Mouse (Mus musculus) midbrain, embryonic 10.5 days (tissue): ENCODE measurements around the gene Alad. TPM values are rescaled to one million over a fixed set of nuclear protein-coding genes. Genes with fewer than 3 reads are reported as not detected.

ENCODE experiments used
- DNase-seq: peaks from one replicate; pipeline ENCODE4 v3.0.0-alpha.2; 2017; ENCODE audit warnings: low spot score
- H3K27ac ChIP-seq: fragments of 300-500 bp; sonication (generic); replicated peaks from 2 replicates; pipeline ENCODE4 v1.5.1; 2016; ENCODE audit warnings: mild to moderate bottlenecking
- H3K27me3 ChIP-seq: fragments of 300-500 bp; sonication (generic); 2 replicates; pipeline ENCODE4 v1.6.1; 2016; ENCODE audit warnings: low read depth, mild to moderate bottlenecking; ENCODE audit not compliant: poor library complexity, severe bottlenecking
- H3K36me3 ChIP-seq: fragments of 300-500 bp; sonication (generic); 2 replicates; pipeline ENCODE4 v1.6.1; 2016; ENCODE audit warnings: mild to moderate bottlenecking, moderate library complexity
- H3K4me1 ChIP-seq: fragments of 300-500 bp; sonication (generic); 2 replicates; pipeline ENCODE4 v1.6.1; 2016
- H3K4me3 ChIP-seq: fragments of 300-500 bp; sonication (generic); 2 replicates; pipeline ENCODE4 v1.5.1; 2016; ENCODE audit warnings: mild to moderate bottlenecking, moderate library complexity
- H3K9me3 ChIP-seq: fragments of 300-500 bp; sonication (generic); replicated peaks from 2 replicates; pipeline ENCODE4 v1.6.1; 2016; ENCODE audit warnings: mild to moderate bottlenecking
- WGBS: fragments of 180-500 bp; shearing (Covaris S2); methylation state at CpG from one replicate; pipeline ENCODE4 v1.1.7; 2016; 5-methylcytosine and 5-hydroxymethylcytosine counted together
- polyA plus RNA-seq: library from polyadenylated mRNA; unstranded; fragments of >200 nt; fragmentation: Nextera tagmentation; extraction: Ambion mirVana; gene quantifications from 2 replicates; pipeline ENCODE4 v1.2.1, GENCODE M21; 2016

Alad gene
- polyA plus RNA-seq, result 120 and 123 TPM in 2 replicates

GRCm38 (mm10) chr4:62519849-62520233 lies at the start of gene Alad:
Gene Alad (minus strand): TSS chr4:62519918.
- peak within 1 kb of the TSS; percentile 91 for H3K27ac ChIP-seq
- peaks cover 24% of the 10 kb centered on the region for H3K36me3 ChIP-seq
- H3K4me3 ChIP-seq, result peak within 1 kb of the TSS; percentile 82
- no peaks in the 10 kb centered on the region for H3K27me3 ChIP-seq
- peaks cover 59% of the 10 kb centered on the region for H3K4me1 ChIP-seq
- H3K9me3 ChIP-seq, result no peaks in the 10 kb centered on the region
- WGBS, result under 1% methylated on average over 37 of the region's 37 CpGs
- peak; percentile 90 for DNase-seq

GRCm38 (mm10) chr4:62568359-62568758 lies 48.6 kb upstream of the Alad start:
- Histone ChIP-seq H3K4me1 (no peaks in the 10 kb centered on the region), H3K4me3 (no peak overlapping the region), H3K27ac (no peak overlapping the region), H3K27me3 (no peaks in the 10 kb centered on the region), H3K36me3 (no peaks in the 10 kb centered on the region), H3K9me3 (no peaks in the 10 kb centered on the region)
- DNase-seq, result no peak
- WGBS, result 91% methylated on average over 1 of the region's 1 CpGs

GRCm38 (mm10) chr4:62567696-62568095 lies 48.0 kb upstream of the Alad start:
- Histone ChIP-seq H3K27ac (no peak overlapping the region), H3K27me3 (no peaks in the 10 kb centered on the region), H3K4me1 (no peaks in the 10 kb centered on the region), H3K9me3 (no peaks in the 10 kb centered on the region), H3K4me3 (no peak overlapping the region), H3K36me3 (no peaks in the 10 kb centered on the region)
- 90% methylated on average over 6 of the region's 6 CpGs for WGBS
- DNase-seq, result no peak

- Histone ChIP-seq H3K36me3 (no peaks in the 10 kb centered on the region), H3K4me3 (no peak overlapping the region), H3K27ac (no peak overlapping the region), H3K9me3 (no peaks in the 10 kb centered on the region), H3K4me1 (peaks cover 1% of the 10 kb centered on the region; the same call in 1 of the 2 replicates), H3K27me3 (no peaks in the 10 kb centered on the region)
- no peak for DNase-seq
- 87% methylated on average over 4 of the region's 4 CpGs for WGBS
Measured at GRCm38 (mm10) chr4:62566530-62566929, 46.8 kb upstream of the Alad start.

- Histone ChIP-seq H3K36me3 (no peaks in the 10 kb centered on the region), H3K9me3 (no peaks in the 10 kb centered on the region), H3K4me3 (no peak overlapping the region), H3K27me3 (no peaks in the 10 kb centered on the region), H3K27ac (0 out of 2 replicates have a peak overlapping the region, but pooled peaks have one; percentile 24), H3K4me1 (peaks cover 3% of the 10 kb centered on the region; the same call in 1 of the 2 replicates)
- DNase-seq, result no peak
- 95% methylated on average over 4 of the region's 4 CpGs for WGBS
Measured at GRCm38 (mm10) chr4:62562006-62562405, 42.3 kb upstream of the Alad start.

GRCm38 (mm10) chr4:62561630-62562001 lies 41.9 kb upstream of the Alad start:
- Histone ChIP-seq H3K4me3 (no peak overlapping the region), H3K9me3 (no peaks in the 10 kb centered on the region), H3K36me3 (no peaks in the 10 kb centered on the region), H3K27me3 (no peaks in the 10 kb centered on the region), H3K27ac (0 out of 2 replicates have a peak overlapping the region, but pooled peaks have one; percentile 24), H3K4me1 (peaks cover 3% of the 10 kb centered on the region; the same call in 1 of the 2 replicates)
- 72% methylated on average over 3 of the region's 3 CpGs for WGBS
- DNase-seq, result no peak

- 26% methylated on average over 4 of the region's 4 CpGs for WGBS
- peaks cover 3% of the 10 kb centered on the region; the same call in 1 of the 2 replicates for H3K4me1 ChIP-seq
- H3K9me3 ChIP-seq, result no peaks in the 10 kb centered on the region
- no peaks in the 10 kb centered on the region for H3K36me3 ChIP-seq
- peak; percentile 62 for DNase-seq
- 0 out of 2 replicates have a peak overlapping the region, but pooled peaks have one; percentile 24 for H3K27ac ChIP-seq
- no peak overlapping the region for H3K4me3 ChIP-seq
- H3K27me3 ChIP-seq, result no peaks in the 10 kb centered on the region
Measured at GRCm38 (mm10) chr4:62560963-62561629, 41.4 kb upstream of the Alad start.

- Histone ChIP-seq H3K4me1 (peaks cover 3% of the 10 kb centered on the region; the same call in 1 of the 2 replicates), H3K9me3 (no peaks in the 10 kb centered on the region), H3K27ac (no peak within 1 kb of the TSS), H3K4me3 (no peak within 1 kb of the TSS), H3K27me3 (no peaks in the 10 kb centered on the region), H3K36me3 (no peaks in the 10 kb centered on the region)
- 75% methylated on average over 6 of the region's 6 CpGs for WGBS
- DNase-seq, result no peak
Measured at GRCm38 (mm10) chr4:62559797-62560329, 40.1 kb upstream of the Alad start, which contains the start of gene Rgs3. Gene Rgs3 (plus strand): TSS chr4:62559847.

- no peak for DNase-seq
- WGBS, result 87% methylated on average over 3 of the region's 3 CpGs
Measured at GRCm38 (mm10) chr4:62557436-62557835, 37.7 kb upstream of the Alad start.

GRCm38 (mm10) chr4:62551966-62552365 lies 32.2 kb upstream of the Alad start:
- no peak overlapping the region for H3K4me3 ChIP-seq
- no peak for DNase-seq
- H3K4me1 ChIP-seq, result no peaks in the 10 kb centered on the region
- no peaks in the 10 kb centered on the region for H3K36me3 ChIP-seq
- no peaks in the 10 kb centered on the region for H3K9me3 ChIP-seq
- no peak overlapping the region for H3K27ac ChIP-seq
- 88% methylated on average over 7 of the region's 7 CpGs for WGBS
- H3K27me3 ChIP-seq, result no peaks in the 10 kb centered on the region

More at GRCm38 (mm10) chr4:62557436-62557835, 37.7 kb upstream of the Alad start:
- no peaks in the 10 kb centered on the region for H3K36me3 ChIP-seq
- H3K27ac ChIP-seq, result no peak overlapping the region
- H3K4me3 ChIP-seq, result no peak overlapping the region
- no peaks in the 10 kb centered on the region for H3K27me3 ChIP-seq
- no peaks in the 10 kb centered on the region for H3K9me3 ChIP-seq
- peaks cover 3% of the 10 kb centered on the region; the same call in 1 of the 2 replicates for H3K4me1 ChIP-seq

- Histone ChIP-seq H3K36me3 (no peaks in the 10 kb centered on the region), H3K9me3 (no peaks in the 10 kb centered on the region), H3K27me3 (no peaks in the 10 kb centered on the region), H3K4me1 (0 out of 2 replicates have a peak, but pooled peaks cover 2% of the 10 kb centered on the region), H3K27ac (no peak overlapping the region), H3K4me3 (no peak overlapping the region)
- DNase-seq, result no peak
Measured at GRCm38 (mm10) chr4:62544801-62545200, 25.1 kb upstream of the Alad start.

- Histone ChIP-seq H3K36me3 (no peaks in the 10 kb centered on the region), H3K27me3 (no peaks in the 10 kb centered on the region), H3K4me3 (no peak overlapping the region), H3K9me3 (no peaks in the 10 kb centered on the region), H3K4me1 (0 out of 2 replicates have a peak, but pooled peaks cover 2% of the 10 kb centered on the region), H3K27ac (no peak overlapping the region)
- no peak for DNase-seq
- 87% methylated on average over 6 of the region's 6 CpGs for WGBS
Measured at GRCm38 (mm10) chr4:62543782-62544181, 24.1 kb upstream of the Alad start.

GRCm38 (mm10) chr4:62541802-62542201 lies 22.1 kb upstream of the Alad start:
- WGBS, result 90% methylated on average over 3 of the region's 3 CpGs
- Histone ChIP-seq H3K4me3 (no peak overlapping the region), H3K27ac (no peak overlapping the region), H3K27me3 (no peaks in the 10 kb centered on the region), H3K4me1 (0 out of 2 replicates have a peak, but pooled peaks cover 2% of the 10 kb centered on the region), H3K9me3 (no peaks in the 10 kb centered on the region), H3K36me3 (no peaks in the 10 kb centered on the region)
- no peak for DNase-seq
